Mouse (Mus musculus): ENCODE measurements around the gene Oosp1. TPM values are rescaled to one million over a fixed set of nuclear protein-coding genes. Genes with fewer than 3 reads are reported as not detected.

Oosp1 gene
- total RNA-seq, 2 experiments from 2014 or later = not detected

DNA sequence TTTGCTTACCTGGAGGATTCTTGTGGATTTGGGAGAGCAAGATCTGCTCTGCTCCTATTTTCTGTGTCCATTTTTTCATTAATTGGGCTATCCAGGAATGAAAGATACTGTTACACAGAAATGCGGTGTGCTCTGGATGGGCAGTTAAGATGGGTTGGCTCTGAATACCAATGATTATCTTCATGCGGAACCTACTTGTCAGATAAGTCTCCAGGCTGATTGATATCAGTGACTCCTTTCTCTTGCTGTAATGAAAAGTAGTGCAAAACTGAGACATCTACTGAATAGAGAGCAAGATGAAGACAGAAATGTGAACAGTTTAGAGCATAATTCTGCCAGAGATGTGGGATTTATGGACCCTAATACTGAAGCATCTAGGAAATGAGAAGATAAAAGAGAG is 67.4 kb downstream of the Oosp1 start, which contains the start of gene Ms4a2:
Gene Ms4a2 (minus strand): TSS at position 169 of the 400 bp plus-strand sequence.
- no peak for DNase-seq (ENCODE audit: low spot score in 2 of 2)

GRCm38 (mm10) chr19:11617983-11618382 is 73.0 kb downstream of the Oosp1 start:
- no peak for DNase-seq (ENCODE audit: low spot score in 2 of 2)

Other genes starting within 250 kb of the Oosp1 start
- gene Ms4a4b, start 247.6 kb downstream of the Oosp1 start, total RNA-seq (2021) = under 1 TPM; 0.47 to 0.56 TPM
- 10 to 100 TPM in 1 of 2 experiments, 1 to 10 TPM in 1; 6.9 to 10.3 TPM for gene Ms4a6c, start 221.8 kb downstream of the Oosp1 start, total RNA-seq (2021)
- under 1 TPM in 1 of 2 experiments, not detected in 1; 0.29 TPM for gene Gm8369, start 205.2 kb downstream of the Oosp1 start, total RNA-seq (2021)
- gene Ms4a6b, start 174.6 kb downstream of the Oosp1 start, total RNA-seq (2021) = 1 to 10 TPM; 6.2 to 7.1 TPM
- 1 to 10 TPM; 1.2 to 1.7 TPM for gene Ms4a4d, start 154.3 kb downstream of the Oosp1 start, total RNA-seq (2021)
- 1 to 10 TPM; 4.1 to 4.5 TPM for gene Ms4a6d, start 86.3 kb downstream of the Oosp1 start, total RNA-seq (2021)
- 1 to 10 TPM; 1.0 to 1.8 TPM for gene Ms4a2, start 67.4 kb downstream of the Oosp1 start, total RNA-seq (2021)
- not detected for gene Ms4a3, start 50.3 kb downstream of the Oosp1 start, total RNA-seq (2021)
- not detected for gene Oosp2, start 30.6 kb downstream of the Oosp1 start, total RNA-seq (2021)
- not detected for gene Oosp3, start 5.9 kb upstream of the Oosp1 start, total RNA-seq (2021)
- not detected for gene Gif, start 56.4 kb upstream of the Oosp1 start, total RNA-seq (2021)
- gene Mrpl16, start 79.2 kb upstream of the Oosp1 start, total RNA-seq (2021) = 10 to 100 TPM; 40.0 to 40.7 TPM
- 1 to 10 TPM; 1.2 to 2.1 TPM for gene Stx3, start 128.3 kb upstream of the Oosp1 start, total RNA-seq (2021)
- not detected for gene Olfr1417, start 148.1 kb upstream of the Oosp1 start, total RNA-seq (2021)
- not detected for gene Olfr1418, start 169.9 kb upstream of the Oosp1 start, total RNA-seq (2021)
- not detected for gene Olfr1419, start 184.0 kb upstream of the Oosp1 start, total RNA-seq (2021)
- not detected for gene Olfr1420, start 195.4 kb upstream of the Oosp1 start, total RNA-seq (2021)
- gene Patl1, start 221.2 kb upstream of the Oosp1 start, total RNA-seq (2021) = 10 to 100 TPM; 29.6 to 32.7 TPM